Mouse (Mus musculus) liver, embryonic 12.5 days (tissue): ENCODE measurements around the gene Olfr804. TPM values are rescaled to one million over a fixed set of nuclear protein-coding genes. Genes with fewer than 3 reads are reported as not detected.

Experiments
- ATAC-seq: fragments of 200-750 bp; cut with Nextera tagmentation; 2 replicates; pipeline ENCODE4 v1.8.0; 2017; ENCODE audit warnings: moderate number of reproducible peaks, mild to moderate bottlenecking, moderate library complexity
- H3K27ac ChIP-seq: fragments of 300-500 bp; sonication (generic); 2 replicates; pipeline ENCODE4 v1.5.1; 2016; ENCODE audit warnings: mild to moderate bottlenecking
- H3K27me3 ChIP-seq: fragments of 300-500 bp; sonication (generic); replicated peaks from 2 replicates; pipeline ENCODE4 v1.6.1; 2016; ENCODE audit warnings: mild to moderate bottlenecking, moderate library complexity
- H3K36me3 ChIP-seq: fragments of 300-500 bp; sonication (generic); 2 replicates; pipeline ENCODE4 v1.6.1; 2016; ENCODE audit warnings: mild to moderate bottlenecking, moderate library complexity
- H3K4me1 ChIP-seq: fragments of 300-500 bp; sonication (generic); 2 replicates; pipeline ENCODE4 v1.6.1; 2016
- H3K4me2 ChIP-seq: fragments of 300-500 bp; sonication (generic); 2 replicates; pipeline ENCODE4 v1.6.1; 2016; ENCODE audit warnings: mild to moderate bottlenecking, moderate library complexity
- H3K4me3 ChIP-seq: fragments of 300-500 bp; sonication (generic); 2 replicates; pipeline ENCODE4 v1.5.1; 2016; ENCODE audit warnings: mild to moderate bottlenecking, moderate library complexity
- H3K9ac ChIP-seq: fragments of 300-500 bp; sonication (generic); 2 replicates; pipeline ENCODE4 v1.6.1; 2016; ENCODE audit warnings: mild to moderate bottlenecking, moderate library complexity
- H3K9me3 ChIP-seq: fragments of 300-500 bp; sonication (generic); replicated peaks from 2 replicates; pipeline ENCODE4 v1.6.1; 2016; ENCODE audit warnings: mild to moderate bottlenecking, moderate library complexity
- WGBS: fragments of 180-500 bp; shearing (Covaris S2); methylation state at CpG from one replicate; pipeline ENCODE4 v1.1.7; 2016; ENCODE audit not compliant: insufficient replicate concordance; 5-methylcytosine and 5-hydroxymethylcytosine counted together
- microRNA-seq: library from miRNA; unstranded; fragments of <30 nt; microRNA quantifications from one replicate; pipeline ENCODE4, GENCODE M21; 2017
- polyA plus RNA-seq: library from polyadenylated mRNA; unstranded; fragments of >200 nt; fragmentation: Nextera tagmentation; extraction: Ambion mirVana; gene quantifications from 2 replicates; pipeline ENCODE4 v1.2.1, GENCODE M21; 2016

The Olfr804 gene
- polyA plus RNA-seq = not detected in 2 replicates

DNA sequence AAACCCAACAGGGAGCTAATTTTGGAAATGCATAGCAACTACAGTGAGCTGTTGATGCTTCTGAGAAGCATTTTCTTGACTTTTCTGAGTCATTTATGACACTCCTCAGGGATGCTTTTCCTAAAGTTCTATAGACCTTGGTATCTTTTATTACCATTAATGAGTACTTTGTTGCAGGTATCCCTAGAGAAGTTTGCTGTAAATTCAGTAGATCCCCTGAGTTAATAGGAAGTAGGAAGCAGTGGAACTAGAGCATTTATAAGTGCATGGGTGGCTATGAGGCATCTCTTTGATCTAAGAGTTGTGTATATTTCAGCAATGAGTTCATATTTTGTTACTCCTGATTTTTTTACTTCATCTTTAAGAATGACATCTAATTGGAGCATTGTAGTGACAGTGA is at the start of gene Olfr804:
Olfr804 (plus strand) TSS at position 301 of the 400 bp plus-strand sequence.
- ATAC-seq = no peak
- H3K27ac ChIP-seq = no peak within 1 kb of the TSS
- no peak within 1 kb of the TSS for H3K4me2 ChIP-seq
- H3K36me3 ChIP-seq = no peaks in the 10 kb centered on the region
- no peak within 1 kb of the TSS for H3K9ac ChIP-seq
- no peaks in the 10 kb centered on the region for H3K27me3 ChIP-seq
- H3K4me3 ChIP-seq = no peak within 1 kb of the TSS
- H3K9me3 ChIP-seq = no peaks in the 10 kb centered on the region
- no peaks in the 10 kb centered on the region for H3K4me1 ChIP-seq

DNA sequence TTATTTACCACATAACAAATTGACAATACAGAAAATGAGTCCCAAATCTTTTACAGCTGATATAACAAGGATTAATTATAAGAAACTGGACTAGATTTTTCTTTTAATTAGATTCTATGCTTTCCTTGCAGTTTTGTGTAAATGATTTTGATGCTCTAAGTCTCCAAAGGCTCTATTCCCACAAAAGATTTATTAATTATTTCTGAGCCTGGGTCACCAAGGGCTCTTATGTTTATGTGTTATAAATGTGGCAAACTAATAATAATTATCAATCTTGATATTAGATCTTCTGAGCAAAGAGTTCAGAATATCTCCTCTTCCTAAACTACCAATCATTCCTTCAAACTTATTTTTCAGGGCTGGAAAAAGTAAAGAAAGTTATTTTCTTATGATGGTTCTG is 45.6 kb upstream of the Olfr804 start, which contains the start of gene Olfr800:
Olfr800 (plus strand) TSS at position 301 of the 400 bp plus-strand sequence.
- H3K27ac ChIP-seq = no peak within 1 kb of the TSS
- H3K4me2 ChIP-seq = no peak within 1 kb of the TSS
- H3K9ac ChIP-seq = no peak within 1 kb of the TSS
- ATAC-seq = no peak
- no peaks in the 10 kb centered on the region for H3K4me1 ChIP-seq
- H3K36me3 ChIP-seq = no peaks in the 10 kb centered on the region
- H3K27me3 ChIP-seq = no peaks in the 10 kb centered on the region
- H3K9me3 ChIP-seq = 0 out of 2 replicates have a peak, but pooled peaks cover 4% of the 10 kb centered on the region
- no peak within 1 kb of the TSS for H3K4me3 ChIP-seq

DNA sequence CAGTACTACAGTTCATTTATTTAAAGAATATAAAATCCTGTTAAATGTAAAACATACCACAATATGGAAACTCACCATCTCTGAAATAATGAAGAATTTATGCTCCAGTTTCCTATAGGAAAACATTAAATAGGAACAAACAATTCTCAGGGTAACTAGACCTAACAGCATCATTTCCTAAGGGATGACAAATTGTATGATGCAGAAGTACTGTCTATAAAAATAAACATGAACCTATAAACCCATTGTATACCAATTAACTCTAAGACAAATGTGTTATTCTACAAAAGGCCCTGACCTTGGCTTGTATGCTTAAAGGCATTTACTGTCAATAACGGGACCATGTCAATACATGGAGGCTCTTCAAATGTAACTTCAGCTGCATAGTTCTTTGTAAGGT is 29.2 kb upstream of the Olfr804 start, which contains the start of gene Olfr801:
Olfr801 (minus strand) TSS at position 101 of the 400 bp plus-strand sequence.
- H3K4me3 ChIP-seq = no peak within 1 kb of the TSS
- no peaks in the 10 kb centered on the region for H3K36me3 ChIP-seq
- ATAC-seq = no peak
- H3K9ac ChIP-seq = no peak within 1 kb of the TSS
- WGBS = 59% methylated on average over 1 of the region's 1 CpGs
- H3K27me3 ChIP-seq = no peaks in the 10 kb centered on the region
- H3K4me2 ChIP-seq = no peak within 1 kb of the TSS
- no peaks in the 10 kb centered on the region for H3K9me3 ChIP-seq
- H3K4me1 ChIP-seq = no peaks in the 10 kb centered on the region
- no peak within 1 kb of the TSS for H3K27ac ChIP-seq

DNA sequence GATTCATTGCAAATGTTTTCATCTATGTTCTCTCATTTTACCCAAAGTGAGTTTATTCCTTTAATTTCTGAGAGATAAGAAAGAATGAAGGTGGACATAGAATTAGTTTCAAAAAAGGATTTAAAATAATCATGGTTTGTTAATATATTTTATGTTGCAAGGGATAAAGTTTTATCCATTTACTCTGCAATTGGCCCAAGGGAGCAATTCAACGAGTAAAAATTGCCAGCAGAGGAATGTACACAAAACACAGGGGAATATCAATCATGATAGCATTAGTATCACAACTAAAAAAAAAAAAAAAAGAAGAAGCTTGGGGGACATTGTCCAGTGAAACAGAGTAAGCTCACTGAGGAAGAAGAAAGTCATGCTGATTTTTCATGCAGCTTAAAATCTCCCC is 14.9 kb upstream of the Olfr804 start, which contains the start of gene Olfr802:
Olfr802 (minus strand) TSS at position 101 of the 400 bp plus-strand sequence.
- Histone ChIP-seq H3K9ac (no peak within 1 kb of the TSS), H3K36me3 (no peaks in the 10 kb centered on the region), H3K27me3 (no peaks in the 10 kb centered on the region), H3K9me3 (no peaks in the 10 kb centered on the region), H3K27ac (no peak within 1 kb of the TSS), H3K4me3 (no peak within 1 kb of the TSS), H3K4me1 (no peaks in the 10 kb centered on the region), H3K4me2 (no peak within 1 kb of the TSS)
- 55% methylated on average over 1 of the region's 1 CpGs for WGBS
- ATAC-seq = no peak

DNA sequence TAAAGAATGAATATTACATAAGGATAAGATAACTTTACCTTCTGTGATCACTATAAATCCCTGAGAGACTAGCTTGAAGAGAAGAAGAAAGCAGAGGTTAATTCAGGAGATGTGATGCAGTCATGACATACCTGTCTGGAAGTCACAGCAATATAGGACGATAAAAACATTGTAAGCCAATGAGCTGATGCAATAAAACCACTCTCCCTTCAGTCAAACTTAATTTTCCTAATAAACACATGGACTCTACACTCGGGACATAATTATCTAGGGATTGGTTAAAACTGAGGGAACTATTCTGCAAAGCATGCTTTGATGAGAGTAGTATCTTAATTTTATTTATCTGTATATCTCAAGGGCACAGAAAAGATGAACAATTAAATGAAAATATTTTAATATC is 8.8 kb upstream of the Olfr804 start, which contains the start of gene Olfr803:
Olfr803 (minus strand) TSS at position 101 of the 400 bp plus-strand sequence.
- no peak within 1 kb of the TSS for H3K4me3 ChIP-seq
- ATAC-seq = no peak
- no peaks in the 10 kb centered on the region for H3K36me3 ChIP-seq
- WGBS = 57% methylated on average over 2 of the region's 2 CpGs
- no peaks in the 10 kb centered on the region for H3K9me3 ChIP-seq
- no peak within 1 kb of the TSS for H3K4me2 ChIP-seq
- H3K9ac ChIP-seq = no peak within 1 kb of the TSS
- no peaks in the 10 kb centered on the region for H3K27me3 ChIP-seq
- no peak within 1 kb of the TSS for H3K27ac ChIP-seq
- no peaks in the 10 kb centered on the region for H3K4me1 ChIP-seq

DNA sequence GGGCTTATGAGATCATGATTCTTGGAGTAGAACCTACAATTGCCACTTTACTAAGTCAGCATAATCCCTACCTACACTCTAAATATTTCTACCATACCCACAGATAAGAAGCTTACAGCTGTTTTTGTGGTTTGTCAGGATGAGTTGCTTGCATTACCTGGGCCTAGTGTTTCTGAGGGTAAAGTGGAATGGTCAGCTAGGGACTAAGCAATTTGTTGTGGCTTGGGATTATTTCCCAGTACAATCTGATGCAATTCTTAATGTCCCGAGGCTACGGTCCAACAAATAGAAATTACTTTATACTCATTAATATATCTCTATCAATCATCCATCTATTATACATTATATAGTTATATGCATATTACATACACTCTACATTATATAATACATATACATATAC is 26.3 kb downstream of the Olfr804 start, which contains the start of gene Olfr805:
Olfr805 (minus strand) TSS at position 101 of the 400 bp plus-strand sequence.
- Histone ChIP-seq H3K9ac (no peak within 1 kb of the TSS), H3K27ac (no peak within 1 kb of the TSS), H3K4me3 (no peak within 1 kb of the TSS), H3K9me3 (no peaks in the 10 kb centered on the region), H3K4me2 (no peak within 1 kb of the TSS), H3K36me3 (no peaks in the 10 kb centered on the region), H3K27me3 (no peaks in the 10 kb centered on the region), H3K4me1 (no peaks in the 10 kb centered on the region)
- ATAC-seq = no peak
- 76% methylated on average over 2 of the region's 2 CpGs for WGBS

DNA sequence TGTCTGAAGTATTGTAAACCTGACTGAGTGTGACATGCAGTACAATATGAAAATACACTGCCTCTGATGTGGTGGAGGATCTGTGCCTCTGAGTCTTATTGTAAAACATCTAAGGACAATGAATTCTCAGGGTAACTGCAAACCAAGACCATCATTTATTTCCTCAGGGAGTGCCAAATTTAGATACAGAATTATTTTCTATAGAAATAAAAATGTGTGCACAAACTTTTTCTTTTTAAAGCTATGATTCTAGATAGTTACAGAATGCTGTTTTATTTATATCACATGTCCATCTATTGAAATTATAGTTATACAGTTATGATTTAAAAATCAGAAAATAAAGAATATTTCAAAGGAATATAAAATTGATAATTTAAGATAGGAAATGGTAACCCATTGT is 38.8 kb downstream of the Olfr804 start, which contains the start of gene Olfr806:
Olfr806 (minus strand) TSS at position 101 of the 400 bp plus-strand sequence.
- Histone ChIP-seq H3K9me3 (no peaks in the 10 kb centered on the region), H3K4me3 (no peak within 1 kb of the TSS), H3K27ac (no peak within 1 kb of the TSS), H3K27me3 (no peaks in the 10 kb centered on the region), H3K4me1 (no peaks in the 10 kb centered on the region), H3K4me2 (no peak within 1 kb of the TSS), H3K36me3 (no peaks in the 10 kb centered on the region), H3K9ac (no peak within 1 kb of the TSS)
- ATAC-seq = no peak

DNA sequence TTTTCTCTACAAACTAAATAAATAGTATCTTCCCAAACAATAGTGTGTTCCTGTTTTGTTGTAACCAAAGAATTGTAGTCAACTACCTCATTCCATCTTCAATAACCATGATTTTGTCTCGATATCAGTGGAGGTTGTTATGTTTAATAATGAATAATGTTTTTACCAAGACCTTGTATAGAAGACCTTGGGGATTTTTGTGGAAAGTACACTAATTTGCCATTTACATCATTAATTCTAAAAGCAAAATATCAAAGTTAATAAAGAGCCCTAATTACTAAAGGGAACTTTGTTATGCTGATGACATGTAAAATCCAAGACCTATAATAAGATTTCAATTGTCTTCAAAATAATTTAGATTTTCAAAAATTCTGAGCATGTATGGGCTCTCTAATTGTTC is 54.7 kb downstream of the Olfr804 start, which contains the start of gene Olfr807:
Olfr807 (minus strand) TSS at position 101 of the 400 bp plus-strand sequence.
- no peak within 1 kb of the TSS for H3K9ac ChIP-seq
- H3K27me3 ChIP-seq = no peaks in the 10 kb centered on the region
- no peaks in the 10 kb centered on the region for H3K4me1 ChIP-seq
- WGBS = 42% methylated on average over 1 of the region's 1 CpGs
- no peak within 1 kb of the TSS for H3K27ac ChIP-seq
- H3K4me3 ChIP-seq = no peak within 1 kb of the TSS
- H3K36me3 ChIP-seq = no peaks in the 10 kb centered on the region
- no peaks in the 10 kb centered on the region for H3K9me3 ChIP-seq
- no peak for ATAC-seq
- no peak within 1 kb of the TSS for H3K4me2 ChIP-seq

Small RNA genes within 50 kb of the gene (microRNA-seq; reads per million reads assigned to microRNA genes)
- not detected for gene Gm24485

Other genes with a start within 250 kb of the Olfr804 start
- gene Olfr787, start 241.3 kb upstream of the Olfr804 start, polyA plus RNA-seq = not detected in 2 replicates
- not detected in 2 replicates for gene Olfr788, start 232.2 kb upstream of the Olfr804 start, polyA plus RNA-seq
- gene Olfr789, start 218.5 kb upstream of the Olfr804 start, polyA plus RNA-seq = not detected in 2 replicates
- gene Olfr790, start 204.7 kb upstream of the Olfr804 start, polyA plus RNA-seq = not detected in 2 replicates
- gene Olfr791, start 181.4 kb upstream of the Olfr804 start, polyA plus RNA-seq = not detected in 2 replicates
- gene Olfr792, start 164.0 kb upstream of the Olfr804 start, polyA plus RNA-seq = not detected in 2 replicates
- gene Olfr794, start 135.6 kb upstream of the Olfr804 start, polyA plus RNA-seq = not detected in 2 replicates
- not detected in 2 replicates for gene Olfr796, start 90.6 kb upstream of the Olfr804 start, polyA plus RNA-seq
- not detected in 2 replicates for gene Olfr798, start 75.3 kb upstream of the Olfr804 start, polyA plus RNA-seq
- gene Olfr799, start 65.7 kb upstream of the Olfr804 start, polyA plus RNA-seq = not detected in 2 replicates
- not detected in 2 replicates for gene Olfr800, start 45.5 kb upstream of the Olfr804 start, polyA plus RNA-seq
- not detected in 2 replicates for gene Olfr801, start 29.3 kb upstream of the Olfr804 start, polyA plus RNA-seq
- not detected in 2 replicates for gene Olfr802, start 15.0 kb upstream of the Olfr804 start, polyA plus RNA-seq
- not detected in 2 replicates for gene Olfr803, start 8.9 kb upstream of the Olfr804 start, polyA plus RNA-seq
- gene Olfr805, start 26.2 kb downstream of the Olfr804 start, polyA plus RNA-seq = not detected in 2 replicates
- gene Olfr806, start 38.7 kb downstream of the Olfr804 start, polyA plus RNA-seq = not detected in 2 replicates
- gene Olfr807, start 54.6 kb downstream of the Olfr804 start, polyA plus RNA-seq = not detected in 2 replicates
- gene Olfr808, start 62.3 kb downstream of the Olfr804 start, polyA plus RNA-seq = not detected in 2 replicates
- gene Olfr809, start 71.4 kb downstream of the Olfr804 start, polyA plus RNA-seq = not detected in 2 replicates
- not detected in 2 replicates for gene Olfr810, start 91.7 kb downstream of the Olfr804 start, polyA plus RNA-seq
- gene Olfr811, start 101.2 kb downstream of the Olfr804 start, polyA plus RNA-seq = not detected in 2 replicates
- not detected in 2 replicates for gene Olfr812, start 142.9 kb downstream of the Olfr804 start, polyA plus RNA-seq
- not detected in 2 replicates for gene Olfr813, start 152.2 kb downstream of the Olfr804 start, polyA plus RNA-seq
- not detected in 2 replicates for gene Olfr814, start 176.6 kb downstream of the Olfr804 start, polyA plus RNA-seq
- not detected in 2 replicates for gene Olfr815, start 202.7 kb downstream of the Olfr804 start, polyA plus RNA-seq
- not detected in 2 replicates for gene Olfr816, start 212.4 kb downstream of the Olfr804 start, polyA plus RNA-seq
- gene Olfr818, start 245.9 kb downstream of the Olfr804 start, polyA plus RNA-seq = not detected in 2 replicates